Mouse (Mus musculus): ENCODE data around the gene Ddr1. TPM values are rescaled to one million over a fixed set of nuclear protein-coding genes. Genes with fewer than 3 reads are reported as not detected.
A peak's percentile ranks its signal among the peaks of the same experiment; 100 is the strongest.
"Not testable (repeated sequence)": the region's sequence is repeated elsewhere in the genome, so short reads cannot be mapped to it uniquely, and the experiment has no call there.

Gene Ddr1
- total RNA-seq (2021): 10 to 100 TPM; 49.0 to 51.5 TPM
- long read RNA-seq, experiment 1, partial matches to known transcripts: 20 of 49 reads
- long read RNA-seq, experiment 1, other reads (novel, unspliced or antisense): 26 of 49 reads
- long read RNA-seq, experiment 2, partial matches to known transcripts: 9 of 27 reads
- long read RNA-seq, experiment 2, other reads (novel, unspliced or antisense): 11 of 27 reads

GRCm38 (mm10) chr17:35704621-35705464 lies at the start of gene Ddr1:
Gene Ddr1, minus strand, starts transcription at chr17:35704621.
- DNase-seq (ENCODE audit: low spot score in 2 of 2): peak; percentile 44 to 59

GRCm38 (mm10) chr17:35753668-35754067 lies 49.2 kb upstream of the Ddr1 start:
- DNase-seq (ENCODE audit: low spot score in 2 of 2): no peak

- DNase-seq (ENCODE audit: low spot score in 2 of 2): peak; percentile 17 to 25
These were observed 47.9 kb upstream of the Ddr1 start for GRCm38 (mm10) chr17:35752221-35752811.

GRCm38 (mm10) chr17:35749685-35750084 lies 45.3 kb upstream of the Ddr1 start:
- DNase-seq (ENCODE audit: low spot score in 2 of 2): peak in 1 of 2 experiments; percentile 42

GRCm38 (mm10) chr17:35744361-35744760 lies 39.9 kb upstream of the Ddr1 start:
- DNase-seq (ENCODE audit: low spot score in 2 of 2): no peak

- no peak for DNase-seq (ENCODE audit: low spot score in 2 of 2)
These were observed 38.5 kb upstream of the Ddr1 start for GRCm38 (mm10) chr17:35742948-35743347.

GRCm38 (mm10) chr17:35741589-35742226 lies 37.3 kb upstream of the Ddr1 start:
- no peak for DNase-seq (ENCODE audit: low spot score in 2 of 2)

GRCm38 (mm10) chr17:35740276-35740880 lies 36.0 kb upstream of the Ddr1 start:
- no peak for DNase-seq (ENCODE audit: low spot score in 2 of 2)

GRCm38 (mm10) chr17:35739675-35740074 lies 35.3 kb upstream of the Ddr1 start:
- peak; percentile 92 to 96 for DNase-seq (ENCODE audit: low spot score in 2 of 2)

- peak; percentile 81 to 86 for DNase-seq (ENCODE audit: low spot score in 2 of 2)
These were observed 33.3 kb upstream of the Ddr1 start for GRCm38 (mm10) chr17:35737743-35738142.

- peak; percentile 71 to 79 for DNase-seq (ENCODE audit: low spot score in 2 of 2)
These were observed 32.0 kb upstream of the Ddr1 start for GRCm38 (mm10) chr17:35736280-35736960.

GRCm38 (mm10) chr17:35734478-35734877 lies 30.1 kb upstream of the Ddr1 start:
- no peak for DNase-seq (ENCODE audit: low spot score in 2 of 2)

- no peak for DNase-seq (ENCODE audit: low spot score in 2 of 2)
These were observed 29.0 kb upstream of the Ddr1 start for GRCm38 (mm10) chr17:35733398-35733797.

- no peak for DNase-seq (ENCODE audit: low spot score in 2 of 2)
These were observed 27.2 kb upstream of the Ddr1 start for GRCm38 (mm10) chr17:35731431-35732145.

- DNase-seq (ENCODE audit: low spot score in 2 of 2): not testable (repeated sequence)
These were observed 25.7 kb upstream of the Ddr1 start for GRCm38 (mm10) chr17:35730112-35730511.

- DNase-seq (ENCODE audit: low spot score in 2 of 2): no peak
These were observed 24.4 kb upstream of the Ddr1 start for GRCm38 (mm10) chr17:35728821-35729220.

GRCm38 (mm10) chr17:35727471-35728205 lies 23.2 kb upstream of the Ddr1 start:
- no peak for DNase-seq (ENCODE audit: low spot score in 2 of 2)

GRCm38 (mm10) chr17:35727028-35727427 lies 22.6 kb upstream of the Ddr1 start:
- no peak for DNase-seq (ENCODE audit: low spot score in 2 of 2)

All from left cerebral cortex, adult 18-20 months (tissue).